Mouse (Mus musculus) A20 (cell line): ENCODE data around the gene Col24a1.

Source experiments
- DNase-seq: peaks from one replicate; pipeline ENCODE4 v3.0.0-alpha.2; 2011; ENCODE audit warnings: low read depth, low spot score

Gene Col24a1

GRCm38 (mm10) chr3:145457039-145457438 lies 164.8 kb downstream of the Col24a1 start:
- DNase-seq = no peak

GRCm38 (mm10) chr3:145462351-145462750 lies 170.1 kb downstream of the Col24a1 start:
- DNase-seq = no peak

- DNase-seq = no peak
These were observed 171.5 kb downstream of the Col24a1 start for GRCm38 (mm10) chr3:145463731-145464130.

GRCm38 (mm10) chr3:145471094-145471493 lies 178.8 kb downstream of the Col24a1 start:
- DNase-seq = no peak

GRCm38 (mm10) chr3:145474163-145474562 lies 181.9 kb downstream of the Col24a1 start:
- DNase-seq = no peak

GRCm38 (mm10) chr3:145476634-145477033 lies 184.4 kb downstream of the Col24a1 start:
- DNase-seq = no peak

GRCm38 (mm10) chr3:145477074-145477473 lies 184.8 kb downstream of the Col24a1 start:
- no peak for DNase-seq

- no peak for DNase-seq
These were observed 186.2 kb downstream of the Col24a1 start for GRCm38 (mm10) chr3:145478446-145478845.

GRCm38 (mm10) chr3:145490279-145490678 lies 198.0 kb downstream of the Col24a1 start:
- DNase-seq = no peak

GRCm38 (mm10) chr3:145491326-145491725 lies 199.1 kb downstream of the Col24a1 start:
- no peak for DNase-seq

GRCm38 (mm10) chr3:145498127-145498526 lies 205.9 kb downstream of the Col24a1 start:
- no peak for DNase-seq

- no peak for DNase-seq
These were observed 206.6 kb downstream of the Col24a1 start for GRCm38 (mm10) chr3:145498893-145499292.

- no peak for DNase-seq
These were observed 212.6 kb downstream of the Col24a1 start for GRCm38 (mm10) chr3:145504830-145505229.

- DNase-seq = no peak
These were observed 216.3 kb downstream of the Col24a1 start for GRCm38 (mm10) chr3:145508550-145508949.

- DNase-seq = no peak
These were observed 221.9 kb downstream of the Col24a1 start for GRCm38 (mm10) chr3:145514197-145514596.

GRCm38 (mm10) chr3:145521528-145522080 lies 229.3 kb downstream of the Col24a1 start:
- DNase-seq = no peak

- no peak for DNase-seq
These were observed 230.0 kb downstream of the Col24a1 start for GRCm38 (mm10) chr3:145522311-145522710.

GRCm38 (mm10) chr3:145525266-145525665 lies 233.0 kb downstream of the Col24a1 start:
- no peak for DNase-seq

GRCm38 (mm10) chr3:145537870-145538269 lies 245.6 kb downstream of the Col24a1 start:
- peak; percentile 49 for DNase-seq

GRCm38 (mm10) chr3:145548441-145549415 lies 256.5 kb downstream of the Col24a1 start:
- no peak for DNase-seq

- no peak for DNase-seq
These were observed 257.9 kb downstream of the Col24a1 start for GRCm38 (mm10) chr3:145550216-145550615.

- DNase-seq = no peak
These were observed 262.1 kb downstream of the Col24a1 start for GRCm38 (mm10) chr3:145554388-145554787.

- no peak for DNase-seq
These were observed 263.9 kb downstream of the Col24a1 start for GRCm38 (mm10) chr3:145556206-145556605.
